Mouse (Mus musculus) spleen, embryonic (tissue): Measurements from ENCODE around the gene Smarcd3.

Source experiments
- CTCF ChIA-PET: fragments of 350-600 bp; sonication (Branson Sonifier 250); formaldehyde crosslinking; loops from one replicate; lab custom pipeline; 2022; lab: Charles Lee

The Smarcd3 gene

DNA sequence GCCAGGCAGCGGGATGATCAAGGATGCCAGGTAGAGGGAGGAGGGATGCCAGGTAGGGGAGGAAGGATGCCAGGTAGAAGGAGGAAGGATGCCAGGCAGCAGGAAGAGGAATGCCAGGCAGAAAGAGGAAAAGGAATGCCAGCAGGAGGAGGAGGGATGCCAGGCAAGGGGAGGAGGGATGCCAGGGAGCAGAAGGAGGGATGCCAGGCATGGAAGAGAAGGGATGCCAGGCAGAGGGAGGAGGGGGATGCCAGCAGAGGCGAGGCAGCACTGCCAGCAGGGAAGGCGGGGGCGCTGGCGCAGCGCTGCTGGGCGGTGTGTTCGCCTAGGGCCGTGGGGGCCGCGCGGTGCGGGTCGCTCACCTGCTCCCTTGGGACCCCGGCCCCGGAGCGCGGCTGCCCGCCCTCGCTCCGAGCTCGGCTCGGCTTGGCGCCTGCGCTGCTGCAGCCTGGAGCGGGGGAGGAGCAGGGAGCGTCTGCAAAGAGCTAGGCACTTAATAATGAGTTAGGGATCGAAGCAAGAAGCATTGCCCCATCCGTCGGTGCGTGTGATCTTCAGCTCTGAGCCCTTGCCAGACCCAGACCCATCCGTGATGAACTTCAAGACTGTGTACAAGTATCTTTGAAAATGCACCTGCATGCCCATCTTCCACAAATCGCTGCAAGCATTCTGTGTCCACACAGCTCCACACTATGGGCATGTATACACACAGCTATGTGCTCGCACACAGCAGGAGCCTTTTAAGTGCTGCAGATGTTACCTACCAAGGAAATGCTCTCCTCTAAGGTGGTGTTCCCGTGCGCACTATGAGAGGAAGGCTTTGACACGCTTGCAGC lies at the start of gene Smarcd3:
TSS of gene Smarcd3 (minus strand) at position 426 of the 836 bp plus-strand sequence.
- CTCF ChIA-PET: no interaction called here

DNA sequence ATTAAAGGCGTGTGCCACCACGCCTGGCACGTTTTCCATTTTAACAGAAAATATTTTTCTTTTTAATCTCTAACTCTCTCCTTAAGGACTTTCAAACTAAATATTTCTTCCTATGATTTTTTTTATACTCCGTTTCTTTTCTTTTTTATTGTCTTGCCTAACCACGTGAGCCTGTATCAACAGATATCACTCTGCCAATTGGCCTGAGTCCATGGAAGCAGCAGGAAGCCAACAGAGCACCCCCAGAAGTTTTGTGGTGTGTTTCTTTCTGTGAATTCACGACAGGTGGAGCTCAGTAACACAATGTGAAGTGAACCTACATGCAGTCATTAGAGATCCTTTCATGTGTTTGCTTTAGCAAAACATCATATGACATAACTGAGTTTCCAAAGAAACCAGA lies 37.2 kb upstream of the Smarcd3 start:
- CTCF ChIA-PET: no interaction called here

DNA sequence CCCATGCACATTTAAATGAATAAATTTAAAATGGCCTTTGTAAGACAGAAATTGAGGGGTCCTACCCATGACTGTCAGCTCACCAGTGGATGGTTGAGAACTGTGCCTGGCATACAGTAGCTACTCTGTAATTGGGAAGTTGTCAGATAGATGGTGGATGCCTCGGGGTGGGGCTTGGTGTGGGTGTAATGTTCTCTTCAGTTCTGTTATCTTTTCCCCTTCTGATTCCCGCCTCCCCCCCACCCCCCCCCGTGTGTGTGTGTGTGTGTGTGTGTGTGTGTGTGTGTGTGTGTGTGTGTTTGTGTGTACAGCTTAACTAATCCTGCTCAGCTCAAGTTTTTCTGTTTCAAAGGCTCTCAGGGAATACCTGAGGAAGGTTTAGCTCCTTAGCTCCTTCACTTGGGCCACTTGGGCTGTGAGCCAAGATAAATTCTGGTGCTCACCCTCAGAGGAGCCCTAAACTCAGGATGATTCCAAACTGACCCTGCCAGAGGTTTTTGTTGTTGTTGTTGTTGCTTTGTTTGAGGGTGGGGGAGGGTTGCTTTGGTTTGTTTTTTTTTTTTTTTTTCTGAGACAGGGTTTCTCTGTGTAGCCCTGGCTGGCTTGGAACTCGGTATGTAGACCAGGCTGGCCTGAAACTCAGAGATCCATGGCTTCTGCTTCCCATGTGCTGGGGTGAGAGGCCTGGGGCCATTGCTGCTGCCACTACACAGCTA lies 35.7 kb upstream of the Smarcd3 start:
- CTCF ChIA-PET: interaction anchor here (0.6 kb wide), 1 partner anchor 25 kb away, joined by 9 read pairs; the partner anchor contains the start of gene Nub1

- CTCF ChIA-PET: no interaction called here
Observed at GRCm38 (mm10) chr5:24657113-24657512, 32.9 kb upstream of the Smarcd3 start.

DNA sequence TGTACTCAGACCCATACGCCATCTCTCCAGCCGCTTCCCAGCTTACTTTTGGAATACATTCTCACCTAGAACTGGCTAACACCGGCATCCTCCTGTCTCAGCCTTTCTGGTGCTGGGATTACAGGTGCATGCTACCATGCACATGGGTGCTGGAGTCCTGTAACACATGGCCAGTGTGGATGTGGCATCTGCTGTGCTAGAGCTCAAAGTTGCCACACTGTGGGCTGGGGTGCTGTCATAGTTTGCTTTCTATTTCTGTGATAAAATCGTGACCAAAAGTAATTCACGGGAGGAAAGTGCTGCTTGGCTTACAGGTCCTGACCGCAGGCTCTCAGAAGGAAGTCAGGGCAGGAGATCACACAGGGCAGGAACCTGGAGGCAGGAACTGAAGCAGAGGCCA lies 30.3 kb upstream of the Smarcd3 start:
- CTCF ChIA-PET: no interaction called here

GRCm38 (mm10) chr5:24652780-24653179 lies 28.6 kb upstream of the Smarcd3 start:
- CTCF ChIA-PET: no interaction called here

- CTCF ChIA-PET: no interaction called here
Observed at GRCm38 (mm10) chr5:24651768-24652752, 27.8 kb upstream of the Smarcd3 start.

- CTCF ChIA-PET: no interaction called here
Observed at GRCm38 (mm10) chr5:24651356-24651755, 27.1 kb upstream of the Smarcd3 start.

DNA sequence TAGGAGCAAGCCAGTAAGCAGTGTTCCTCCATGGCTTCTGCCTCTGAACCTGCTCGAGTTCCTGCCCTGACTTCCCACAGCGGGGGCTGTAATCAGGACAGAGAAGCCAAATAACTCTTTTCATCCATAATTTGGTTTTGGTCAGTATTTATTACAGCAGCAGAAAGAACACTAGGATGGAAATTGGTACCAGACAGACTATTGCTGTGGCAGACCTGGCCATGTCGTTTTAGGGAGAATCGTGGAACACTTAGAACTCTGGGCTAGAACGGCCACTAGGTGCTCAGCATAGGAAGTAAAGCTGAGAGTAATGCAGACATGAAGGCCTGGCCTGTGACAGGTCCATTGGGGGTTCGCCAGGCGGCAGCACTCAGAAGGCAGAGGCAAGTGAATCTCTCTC lies 25.5 kb upstream of the Smarcd3 start:
- CTCF ChIA-PET: no interaction called here

DNA sequence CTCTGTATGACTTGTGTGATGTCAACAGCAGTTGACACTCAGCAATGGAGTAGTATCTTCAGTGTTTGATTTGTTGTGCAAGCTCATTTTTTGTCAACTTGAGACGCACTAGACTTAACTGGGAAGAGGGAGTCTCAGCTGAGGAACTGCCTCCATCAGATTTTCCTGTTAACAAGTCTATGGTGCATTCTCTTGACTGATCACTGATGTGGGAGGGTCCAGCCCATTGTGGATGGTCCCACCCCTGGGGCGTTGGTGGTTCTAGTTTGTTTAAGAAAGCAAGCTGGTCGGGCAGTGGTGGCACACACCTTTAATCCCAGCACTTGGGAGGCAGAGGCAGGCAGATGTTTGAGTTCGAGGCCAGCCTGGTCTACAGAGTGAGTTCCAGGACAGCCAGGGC lies 25.0 kb upstream of the Smarcd3 start:
- CTCF ChIA-PET: no interaction called here

- CTCF ChIA-PET: interaction anchor here (0.8 kb wide), 1 partner anchor 362 kb away, joined by 5 read pairs; no protein-coding TSS in a partner anchor
Observed at GRCm38 (mm10) chr5:24645454-24645853, 21.2 kb upstream of the Smarcd3 start.

GRCm38 (mm10) chr5:24639081-24639480 lies 14.9 kb upstream of the Smarcd3 start:
- CTCF ChIA-PET: no interaction called here

GRCm38 (mm10) chr5:24638131-24638530 lies 13.9 kb upstream of the Smarcd3 start:
- CTCF ChIA-PET: interaction anchor here (0.7 kb wide), 1 partner anchor 247 kb away, joined by 9 read pairs; no protein-coding TSS in a partner anchor

- CTCF ChIA-PET: no interaction called here
Observed at GRCm38 (mm10) chr5:24636987-24637386, 12.8 kb upstream of the Smarcd3 start.

GRCm38 (mm10) chr5:24635526-24636141 lies 11.4 kb upstream of the Smarcd3 start:
- CTCF ChIA-PET: no interaction called here

GRCm38 (mm10) chr5:24635093-24635492 lies 10.9 kb upstream of the Smarcd3 start:
- CTCF ChIA-PET: no interaction called here

GRCm38 (mm10) chr5:24629712-24630111 lies 5.5 kb upstream of the Smarcd3 start:
- CTCF ChIA-PET: no interaction called here

DNA sequence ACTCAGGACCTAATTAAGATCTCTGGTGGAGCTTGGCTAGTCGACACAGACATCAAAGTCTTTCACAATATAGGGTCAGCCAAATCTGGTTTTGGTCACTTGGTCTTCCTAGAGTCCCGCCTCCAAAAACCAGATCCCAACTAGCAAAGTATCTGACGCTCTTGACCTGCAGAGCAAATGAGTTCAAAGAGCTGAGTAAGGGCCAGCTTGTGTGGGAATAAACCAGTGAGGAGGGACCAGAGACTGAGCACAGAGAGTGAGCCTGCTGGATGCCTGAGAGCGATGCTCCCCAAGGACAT lies 560 bp upstream of the Smarcd3 start:
- CTCF ChIA-PET: no interaction called here

GRCm38 (mm10) chr5:24623041-24623985 lies 898 bp downstream of the Smarcd3 start:
- CTCF ChIA-PET: no interaction called here

DNA sequence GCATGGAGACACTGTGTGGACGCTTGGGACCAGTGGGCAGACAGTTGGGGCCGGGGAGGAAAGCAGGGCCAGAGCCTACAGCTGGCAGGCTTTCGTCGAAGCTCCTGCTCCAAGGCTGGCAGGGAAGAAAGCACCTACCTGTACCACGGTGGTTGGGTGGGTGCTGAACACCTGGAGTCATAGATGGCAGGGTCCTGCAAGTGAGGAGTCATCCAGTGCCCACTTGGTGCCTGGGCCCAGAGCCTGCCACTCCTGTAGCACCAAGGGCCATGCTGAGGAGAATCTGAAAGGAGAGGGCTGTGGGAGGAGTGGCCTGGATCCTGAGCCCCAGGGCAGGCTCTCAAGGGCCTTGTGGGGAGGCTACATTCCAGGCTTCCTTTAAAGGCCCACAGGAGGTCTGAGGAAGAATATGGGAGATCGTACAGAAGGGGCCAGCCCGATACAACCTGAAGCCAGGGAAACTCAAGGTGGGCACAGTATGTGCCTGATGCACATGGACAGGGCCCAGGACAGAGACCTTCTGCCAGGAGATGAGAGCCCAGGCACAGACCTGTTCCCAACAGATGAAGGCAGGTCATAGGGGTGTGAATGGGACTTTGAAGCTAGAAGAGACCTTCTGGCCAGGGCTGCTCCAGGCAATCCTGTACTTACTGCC lies 1.7 kb downstream of the Smarcd3 start:
- CTCF ChIA-PET: no interaction called here
